Mouse (Mus musculus): ENCODE results near the gene Camk2d. TPM values are rescaled to one million over a fixed set of nuclear protein-coding genes. Genes with fewer than 3 reads are reported as not detected.

Camk2d gene
- total and polyA plus RNA-seq, 3 experiments: 66.1 to 80.4 (median 77.3) TPM

DNA sequence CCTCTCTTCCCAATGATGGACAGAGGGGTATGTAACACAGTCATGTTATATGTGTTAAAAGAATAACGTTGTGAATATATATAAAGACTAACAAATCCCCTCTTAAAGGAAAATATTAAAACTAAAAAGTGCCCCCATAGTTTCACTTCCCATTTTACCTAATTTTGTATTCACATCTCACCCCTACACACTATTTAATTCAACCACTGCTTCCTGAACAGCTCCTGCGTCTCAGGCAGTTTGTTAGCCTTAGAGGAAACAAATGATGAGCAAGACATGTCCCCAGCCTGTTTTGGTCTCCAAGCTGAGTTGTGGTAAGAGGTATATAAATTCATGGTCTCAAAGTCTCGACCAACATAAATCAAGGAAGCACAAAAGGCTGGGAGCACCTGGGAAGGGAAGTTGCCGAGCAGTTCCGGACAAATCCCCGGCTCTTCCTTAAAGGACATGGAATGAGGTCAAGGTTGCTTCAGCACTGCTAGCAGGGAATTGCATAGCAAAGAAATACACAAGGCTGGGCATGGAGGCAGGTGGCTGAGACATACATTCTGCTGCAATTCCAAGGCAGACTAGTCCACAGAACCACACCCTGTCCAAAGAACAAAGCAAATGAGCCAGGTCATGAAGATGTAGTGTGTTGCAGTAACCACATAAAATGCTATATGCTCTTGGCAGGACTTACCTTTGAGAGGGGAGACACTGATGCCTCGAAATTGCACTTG, 155.4 kb downstream of the Camk2d start:
- peak overlapping the region; percentile 76 for H3K4me2 ChIP-seq (ENCODE audit: insufficient read depth, low read depth, poor library complexity, severe bottlenecking)
- H3K4me3 ChIP-seq (replicated peaks in 1 of 3; ENCODE audit: low read depth in 2 of 3, low read length in 2 of 3, poor library complexity in 1 of 3): peak overlapping the region in 1 of 3 experiments; percentile 12
- peak overlapping the region; percentile 43 for H3K9ac ChIP-seq (ENCODE audit: insufficient read depth, low read depth)
- no peaks in the 10 kb centered on the region for H3K9me3 ChIP-seq (replicated peaks; ENCODE audit: low read length)
- H3K27me3 ChIP-seq (replicated peaks): no peaks in the 10 kb centered on the region
- H3K36me3 ChIP-seq (replicated peaks in 1 of 2; ENCODE audit: control insufficient read depth in 1 of 2, insufficient read depth in 1 of 2, low read length in 1 of 2): peaks cover 0 to 4% of the 10 kb centered on the region in 2 experiments
- dilution Hi-C loops (cut with MboI; ENCODE audit: extremely low pct_ligation_motif_present, extremely low pct_unique_long_range_greater_than_20kb, low sequenced_read_pairs): no loop called here
- H3K27ac ChIP-seq (ENCODE audit: insufficient read depth, low read depth): peak overlapping the region; percentile 99
- in situ Hi-C loops (cut with MboI; ENCODE audit: low pct_ligation_motif_present, low pct_unique_long_range_greater_than_20kb, low sequenced_read_pairs): no loop called here
- peak; percentile 85 for DNase-seq (ENCODE audit: extremely low read depth)
- peaks cover 27 to 78% of the 10 kb centered on the region in 2 experiments for H3K4me1 ChIP-seq (ENCODE audit: control insufficient read depth in 1 of 2, insufficient read depth in 2 of 2)
- TF ChIP-seq RCOR1 (conservative IDR thresholded peaks at IDR 0.05; ENCODE audit: low read depth, low read length) (no peak), ZKSCAN1 (IDR thresholded peaks at IDR 0.05; ENCODE audit: borderline replicate concordance, low read depth, low read length) (no peak), JUND (conservative IDR thresholded peaks at IDR 0.05; ENCODE audit: low read depth, low read length) (0 out of 2 replicates have a peak, but pooled peaks have one; percentile 36), SMC3 (IDR thresholded peaks at IDR 0.05; ENCODE audit: low read depth, low read length) (no peak), IRF4 (IDR thresholded peaks at IDR 0.05; ENCODE audit: low read depth, low read length) (peak; percentile 97), USF1 (IDR thresholded peaks at IDR 0.05; ENCODE audit: low read depth, low read length) (no peak), NRF1 (IDR thresholded peaks at IDR 0.05; ENCODE audit: low read depth, low read length) (no peak), MAFK (IDR thresholded peaks at IDR 0.05; ENCODE audit: insufficient replicate concordance, low read length) (peak; percentile 56; the same call in 1 of the 2 replicates), CHD2 (IDR thresholded peaks at IDR 0.05; ENCODE audit: low read length) (peak; percentile 41), MAZ (IDR thresholded peaks at IDR 0.05; ENCODE audit: low read depth, low read length) (peak; percentile 92), PAX5 (IDR thresholded peaks at IDR 0.05; ENCODE audit: low read length) (no peak), NELFE (IDR thresholded peaks at IDR 0.05; ENCODE audit: low read depth, low read length) (no peak), POLR2AphosphoS2 (IDR thresholded peaks at IDR 0.05; ENCODE audit: low read depth, low read length) (no peak), E2F4 (IDR thresholded peaks at IDR 0.05; ENCODE audit: insufficient replicate concordance, low read depth, low read length) (no peak), MXI1 (IDR thresholded peaks at IDR 0.05; ENCODE audit: low read depth, low read length) (peak; percentile 46; the same call in 1 of the 2 replicates), TCF12 (IDR thresholded peaks at IDR 0.05; ENCODE audit: low read depth, low read length) (peak; percentile 75), CHD1 (IDR thresholded peaks at IDR 0.05; ENCODE audit: low read depth, low read length) (peak; percentile 49; the same call in 1 of the 2 replicates), ELF1 (IDR thresholded peaks at IDR 0.05; ENCODE audit: low read depth, low read length) (peak; percentile 58), MEF2A (IDR thresholded peaks at IDR 0.05; ENCODE audit: borderline replicate concordance, low read depth, low read length) (peak; percentile 68; the same call in 1 of the 2 replicates), JUN (IDR thresholded peaks at IDR 0.05; ENCODE audit: insufficient read depth, low read depth, low read length) (peak; percentile 14; the same call in 1 of the 2 replicates), CTCF (conservative IDR thresholded peaks at IDR 0.05 in 1 of 2, IDR thresholded peaks at IDR 0.05 in 1 of 2; ENCODE audit: low read depth in 2 of 2, low read length in 2 of 2) (no peak), EP300 (IDR thresholded peaks at IDR 0.05; ENCODE audit: low read length) (peak; percentile 97), KAT2A (IDR thresholded peaks at IDR 0.05; ENCODE audit: insufficient replicate concordance, low read length) (no peak), ZNF384 (IDR thresholded peaks at IDR 0.05; ENCODE audit: low read depth, low read length) (no peak), SIN3A (IDR thresholded peaks at IDR 0.05; ENCODE audit: low read length) (0 out of 2 replicates have a peak, but pooled peaks have one; percentile 42), UBTF (IDR thresholded peaks at IDR 0.05; ENCODE audit: low read depth, low read length) (no peak), MYC (IDR thresholded peaks at IDR 0.05; ENCODE audit: low read depth, low read length) (no peak), BHLHE40 (IDR thresholded peaks at IDR 0.05; ENCODE audit: low read depth, low read length) (peak; percentile 65), POLR2A (IDR thresholded peaks at IDR 0.05; ENCODE audit: low read depth, low read length) (no peak), MAX (IDR thresholded peaks at IDR 0.05; ENCODE audit: low read length) (no peak), GABPA (IDR thresholded peaks at IDR 0.05; ENCODE audit: insufficient replicate concordance, low read depth, low read length) (no peak), RAD21 (IDR thresholded peaks at IDR 0.05; ENCODE audit: low read depth, low read length) (no peak), HCFC1 (IDR thresholded peaks at IDR 0.05; ENCODE audit: low read depth, low read length) (no peak), ZC3H11A (IDR thresholded peaks at IDR 0.05; ENCODE audit: low read depth, low read length) (no peak), TBP (conservative IDR thresholded peaks at IDR 0.05; ENCODE audit: low read depth, low read length) (no peak), ZMIZ1 (IDR thresholded peaks at IDR 0.05; ENCODE audit: low read depth, low read length) (no peak), USF2 (conservative IDR thresholded peaks at IDR 0.05; ENCODE audit: low read depth, low read length) (no peak), ETS1 (conservative IDR thresholded peaks at IDR 0.05; ENCODE audit: low read depth, low read length) (peak; percentile 78)
- peaks cover 29% of the 10 kb centered on the region for H3K79me2 ChIP-seq (replicated peaks; ENCODE audit: control insufficient read depth, extremely low read depth, insufficient read depth, poor library complexity, severe bottlenecking)

Measured in CH12.LX (cell line).